In the genomic region with DNA sequence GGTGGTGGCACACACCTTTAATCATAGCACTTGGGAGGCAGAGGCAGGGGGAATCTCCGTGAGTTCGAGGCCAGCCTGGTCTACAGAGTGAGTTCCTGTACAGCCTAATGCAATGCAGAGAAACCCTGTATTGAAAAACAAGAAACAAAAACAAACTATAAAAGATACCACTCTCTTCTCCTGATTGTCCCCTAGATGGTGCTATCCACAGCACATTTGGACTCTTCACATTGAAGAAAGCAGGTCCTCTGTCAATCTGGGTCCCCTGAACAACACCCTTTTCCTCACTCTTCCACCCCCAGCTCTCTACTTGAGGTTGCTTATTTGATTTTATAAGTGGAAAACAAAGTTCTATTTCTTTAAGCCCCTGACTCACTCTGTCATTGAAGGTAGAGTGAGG, we compare ENCODE assay signal across 15 mouse cellular contexts. TPM values are rescaled to one million over a fixed set of nuclear protein-coding genes. Genes with fewer than 3 reads are reported as not detected.
DNase-seq lines count a peak whose midpoint lies in the region; ATAC-seq and TF ChIP-seq lines count a peak whose summit lies in the region.
"Had no signal": no experiment of that assay in that cellular context is flagged by ENCODE, and none has a peak within 500 bp of the region (broad histone marks: within the 10 kb centered on the region; RNA-seq: fewer than 3 reads in every experiment).

No protein-coding gene starts in this region.

- in situ Hi-C loops in CH12.LX (cut with MboI; ENCODE audit: low pct_ligation_motif_present, low pct_unique_long_range_greater_than_20kb, low sequenced_read_pairs): loop anchor here (25.0 kb wide), 2 partner anchors 262 to 588 kb away; no protein-coding TSS in a partner anchor

- TF ChIP-seq CTCF in gastrocnemius, adult 2 months (IDR thresholded peaks at IDR 0.05): peak; percentile 42; the same call in 1 of the 2 replicates
- TF ChIP-seq CTCF in left cerebral cortex, adult 2 months (IDR thresholded peaks at IDR 0.05): peak; percentile 51
- peak in 1 of 2 experiments; percentile 44; a peak in 2 of 4 replicates for TF ChIP-seq CTCF in CH12.LX (conservative IDR thresholded peaks at IDR 0.05 in 1 of 2, IDR thresholded peaks at IDR 0.05 in 1 of 2; ENCODE audit: low read depth in 2 of 2, low read length in 2 of 2)

- no peak for ATAC-seq in erythroid progenitor cell, adult 5-6 weeks (replicated peaks; ENCODE audit: low FRiP score, poor library complexity, severe bottlenecking)
- ATAC-seq: forebrain, embryonic 16.5 days; liver, embryonic 12.5 days had no signal

- dilution Hi-C loops in CH12.LX (cut with MboI; ENCODE audit: extremely low pct_ligation_motif_present, extremely low pct_unique_long_range_greater_than_20kb, low sequenced_read_pairs): no loop called here

- no peak overlapping the region for H3K4me3 ChIP-seq in gastrocnemius, adult 2 months
- no peak overlapping the region for H3K4me3 ChIP-seq in left cerebral cortex, adult 2 months
- H3K4me3 ChIP-seq in CH12.LX (replicated peaks in 1 of 3; ENCODE audit: low read depth in 2 of 3, low read length in 2 of 3, poor library complexity in 1 of 3): no peak overlapping the region
- H3K4me3 ChIP-seq: embryonic facial prominence, embryonic 12.5 days; liver, embryonic 12.5 days; megakaryocyte, embryonic 14.5 days had no signal

- H3K4me1 ChIP-seq in CH12.LX (ENCODE audit: control insufficient read depth in 1 of 2, insufficient read depth in 2 of 2): no peaks in the 10 kb centered on the region
- H3K4me1 ChIP-seq: embryonic facial prominence, embryonic 12.5 days; liver, embryonic 12.5 days; megakaryocyte, embryonic 14.5 days had no signal

- H3K27ac ChIP-seq in gastrocnemius, adult 2 months: no peak overlapping the region
- H3K27ac ChIP-seq in left cerebral cortex, adult 2 months: no peak overlapping the region
- no peak overlapping the region for H3K27ac ChIP-seq in CH12.LX (ENCODE audit: insufficient read depth, low read depth)
- H3K27ac ChIP-seq: embryonic facial prominence, embryonic 12.5 days; liver, embryonic 12.5 days had no signal

- peak; percentile 39 for TF ChIP-seq RAD21 in CH12.LX (IDR thresholded peaks at IDR 0.05; ENCODE audit: low read depth, low read length)

- H3K4me2 ChIP-seq in CH12.LX (ENCODE audit: insufficient read depth, low read depth, poor library complexity, severe bottlenecking): no peak overlapping the region
- H3K4me2 ChIP-seq: embryonic facial prominence, embryonic 12.5 days; liver, embryonic 12.5 days had no signal

- H3K9me3 ChIP-seq in CH12.LX (replicated peaks; ENCODE audit: low read length): no peaks in the 10 kb centered on the region
- H3K9me3 ChIP-seq: embryonic facial prominence, embryonic 12.5 days; G1E; liver, embryonic 12.5 days; megakaryocyte, embryonic 14.5 days had no signal

- intact Hi-C loops in gastrocnemius, adult 2 months (cut with DNase I): no loop called here
- intact Hi-C loops in left cerebral cortex, adult 2 months (cut with DNase I): loop anchor here (1.0 kb wide), 1 partner anchor 584 kb away; no protein-coding TSS in a partner anchor
- intact Hi-C loops in left cerebral cortex, postnatal 36 days (cut with DNase I): no loop called here

- DNase-seq in gastrocnemius, adult 2 months: no peak
- DNase-seq in gastrocnemius, adult 18-20 months (ENCODE audit: low spot score): no peak
- DNase-seq in left cerebral cortex, adult 2 months (ENCODE audit: extremely low spot score in 1 of 2, low spot score in 2 of 2): no peak
- no peak for DNase-seq in left cerebral cortex, postnatal 36 days (ENCODE audit: low spot score in 2 of 2)
- no peak for DNase-seq in CH12.LX (ENCODE audit: extremely low read depth)
- peak; percentile 29 for DNase-seq in brain, adult 2 months (ENCODE audit: low read depth, low spot score)
- no peak for DNase-seq in embryo, embryonic 10 days (ENCODE audit: low spot score)
- DNase-seq: kidney, adult 8-10 months had no signal

- no peak for TF ChIP-seq EP300 in CH12.LX (IDR thresholded peaks at IDR 0.05; ENCODE audit: low read length)

- H3K79me2 ChIP-seq in CH12.LX (replicated peaks; ENCODE audit: control insufficient read depth, extremely low read depth, insufficient read depth, poor library complexity, severe bottlenecking): no peaks in the 10 kb centered on the region

- H3K36me3 ChIP-seq in CH12.LX (replicated peaks in 1 of 2; ENCODE audit: control insufficient read depth in 1 of 2, insufficient read depth in 1 of 2, low read length in 1 of 2): no peaks in the 10 kb centered on the region
- H3K36me3 ChIP-seq: embryonic facial prominence, embryonic 12.5 days; G1E; liver, embryonic 12.5 days had no signal

- no peaks in the 10 kb centered on the region for H3K27me3 ChIP-seq in CH12.LX (replicated peaks)
- H3K27me3 ChIP-seq: embryonic facial prominence, embryonic 12.5 days; liver, embryonic 12.5 days had no signal

- no peak overlapping the region for H3K9ac ChIP-seq in CH12.LX (ENCODE audit: insufficient read depth, low read depth)
- H3K9ac ChIP-seq: embryonic facial prominence, embryonic 12.5 days; liver, embryonic 12.5 days had no signal

- TF ChIP-seq POLR2A in CH12.LX (IDR thresholded peaks at IDR 0.05; ENCODE audit: low read depth, low read length): no peak

TF ChIP-seq in CH12.LX, 34 proteins besides CTCF, POLR2A, EP300 and RAD21:
- TF ChIP-seq SIN3A (IDR thresholded peaks at IDR 0.05; ENCODE audit: low read length) (no peak), SMC3 (IDR thresholded peaks at IDR 0.05; ENCODE audit: low read depth, low read length) (peak; percentile 39; the same call in 1 of the 2 replicates)

RNA-seq across cellular contexts. Expression of a gene that starts 52.6 kb away (rescaled TPM):
- total RNA-seq in gastrocnemius, adult 2 months (2021): 1 to 10 TPM; 5.7 to 6.2 TPM
- total RNA-seq in gastrocnemius, adult 18-20 months (2021): 1 to 10 TPM; 4.0 to 4.8 TPM
- total RNA-seq in left cerebral cortex, adult 2 months (2021): 10 to 100 TPM; 26.4 to 42.7 TPM
- 10 to 100 TPM; 24.9 to 44.0 TPM for total RNA-seq in left cerebral cortex, postnatal 36 days (2021)
- total RNA-seq in CH12.LX (2012; rRNA removed) (9.1 and 10.1 TPM in 2 replicates), CH12.LX (2014; rRNA removed) (7.5 and 8.2 TPM in 2 replicates)
- polyA plus RNA-seq in CH12.LX (2012; ENCODE audit: insufficient read length, low read depth): 12.4 and 12.5 TPM in 2 replicates
- 31.4 and 41.1 TPM in 2 replicates for total RNA-seq in erythroid progenitor cell, adult 5-6 weeks (2015; ENCODE audit: low replicate concordance)
- 21.6 and 32.7 TPM in 2 replicates for total RNA-seq in erythroid progenitor cell, adult 5-6 weeks (2017; ENCODE audit: low replicate concordance)

RNA-seq across cellular contexts. Expression of a gene that starts 58.9 kb away (rescaled TPM):
- 1 to 10 TPM in 1 of 2 experiments, under 1 TPM in 1; 0.71 to 1.2 TPM for total RNA-seq in gastrocnemius, adult 2 months (2021)
- total RNA-seq in gastrocnemius, adult 18-20 months (2021): under 1 TPM; 0.80 to 0.90 TPM
- 1 to 10 TPM in 1 of 2 experiments, under 1 TPM in 1; 0.94 to 1.0 TPM for total RNA-seq in left cerebral cortex, adult 2 months (2021)
- total RNA-seq in left cerebral cortex, postnatal 36 days (2021): 1 to 10 TPM in 1 of 2 experiments, under 1 TPM in 1; 0.64 to 1.3 TPM
- total RNA-seq in CH12.LX (2012; rRNA removed) (not detected in 2 replicates), CH12.LX (2014; rRNA removed) (not detected in 2 replicates)
- polyA plus RNA-seq in CH12.LX (2012; ENCODE audit: insufficient read length, low read depth): not detected in 2 replicates
- not detected in 2 replicates for total RNA-seq in erythroid progenitor cell, adult 5-6 weeks (2015; ENCODE audit: low replicate concordance)
- not detected in 2 replicates for total RNA-seq in erythroid progenitor cell, adult 5-6 weeks (2017; ENCODE audit: low replicate concordance)
- total RNA-seq: G1E; hematopoietic stem cell, adult 5-6 weeks had no signal
- polyA plus RNA-seq: G1E had no signal
